Mouse (Mus musculus): ENCODE data around the gene Helz.
"Not testable (repeated sequence)": the region's sequence is repeated elsewhere in the genome, so short reads cannot be mapped to it uniquely, and the experiment has no call there.

Helz gene

GRCm38 (mm10) chr11:107548204-107548975 lies 660 bp downstream of the Helz start:
- DNase-seq (ENCODE audit: low spot score), result no peak

GRCm38 (mm10) chr11:107559874-107560273 lies 12.1 kb downstream of the Helz start:
- no peak for DNase-seq (ENCODE audit: low spot score)

- DNase-seq (ENCODE audit: low spot score), result no peak
Measured at GRCm38 (mm10) chr11:107567431-107567830, 19.7 kb downstream of the Helz start.

GRCm38 (mm10) chr11:107568466-107568995 lies 20.8 kb downstream of the Helz start:
- no peak for DNase-seq (ENCODE audit: low spot score)

GRCm38 (mm10) chr11:107570891-107571290 lies 23.2 kb downstream of the Helz start:
- DNase-seq (ENCODE audit: low spot score), result not testable (repeated sequence)

GRCm38 (mm10) chr11:107571318-107571717 lies 23.6 kb downstream of the Helz start:
- no peak for DNase-seq (ENCODE audit: low spot score)

GRCm38 (mm10) chr11:107572551-107572950 lies 24.8 kb downstream of the Helz start:
- DNase-seq (ENCODE audit: low spot score), result no peak

DNA sequence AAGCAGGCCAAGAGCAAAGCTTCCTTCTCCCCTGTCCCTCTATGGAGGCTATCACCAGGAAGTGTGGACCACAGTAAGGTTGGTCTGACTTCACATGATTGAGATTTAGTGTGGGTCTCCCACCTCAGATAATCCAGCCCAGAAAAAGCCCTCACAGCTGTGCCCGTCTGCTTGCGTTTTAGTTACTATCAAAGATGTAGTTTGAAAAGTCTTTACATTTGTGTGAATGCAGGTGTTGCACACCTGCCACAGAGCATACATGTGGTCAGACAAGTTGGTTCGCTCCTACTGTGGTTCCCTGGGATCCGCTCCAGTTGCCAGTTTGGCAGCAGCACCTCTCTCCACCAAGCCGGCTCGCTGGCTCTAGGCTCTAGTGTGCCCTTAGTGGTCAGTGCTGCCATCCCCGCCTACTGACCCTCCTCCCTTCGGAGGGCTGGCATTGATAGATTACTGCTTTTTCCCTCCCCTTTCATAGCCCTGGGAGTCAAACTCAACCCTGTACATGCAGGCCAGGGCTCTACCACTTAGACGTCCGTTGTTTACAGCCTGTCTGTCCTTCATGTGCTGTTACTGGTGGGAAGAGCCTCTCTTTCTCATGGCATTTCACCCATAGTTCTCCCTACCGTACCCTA lies 25.4 kb downstream of the Helz start:
- no peak for DNase-seq (ENCODE audit: low spot score)

DNA sequence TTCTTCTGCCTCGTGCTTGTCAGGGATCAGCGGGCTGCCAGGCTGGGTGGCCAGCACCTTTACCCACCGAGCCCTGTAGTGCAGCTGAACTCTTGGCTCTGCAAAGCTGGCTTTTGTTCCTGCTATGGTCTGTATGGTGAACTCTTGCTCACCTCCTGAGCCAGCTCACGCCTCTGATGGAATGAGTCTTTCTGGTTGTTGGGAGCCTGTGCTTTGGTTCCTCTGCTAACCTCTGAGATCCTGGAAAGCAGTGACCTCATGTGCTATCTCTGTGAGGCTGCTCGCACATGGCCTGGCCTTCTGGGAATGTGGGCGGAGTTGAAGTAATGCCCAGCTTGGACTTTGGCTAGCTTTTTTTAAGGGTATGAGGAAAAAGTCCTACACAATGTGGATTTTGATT lies 26.1 kb downstream of the Helz start:
- no peak for DNase-seq (ENCODE audit: low spot score)

DNA sequence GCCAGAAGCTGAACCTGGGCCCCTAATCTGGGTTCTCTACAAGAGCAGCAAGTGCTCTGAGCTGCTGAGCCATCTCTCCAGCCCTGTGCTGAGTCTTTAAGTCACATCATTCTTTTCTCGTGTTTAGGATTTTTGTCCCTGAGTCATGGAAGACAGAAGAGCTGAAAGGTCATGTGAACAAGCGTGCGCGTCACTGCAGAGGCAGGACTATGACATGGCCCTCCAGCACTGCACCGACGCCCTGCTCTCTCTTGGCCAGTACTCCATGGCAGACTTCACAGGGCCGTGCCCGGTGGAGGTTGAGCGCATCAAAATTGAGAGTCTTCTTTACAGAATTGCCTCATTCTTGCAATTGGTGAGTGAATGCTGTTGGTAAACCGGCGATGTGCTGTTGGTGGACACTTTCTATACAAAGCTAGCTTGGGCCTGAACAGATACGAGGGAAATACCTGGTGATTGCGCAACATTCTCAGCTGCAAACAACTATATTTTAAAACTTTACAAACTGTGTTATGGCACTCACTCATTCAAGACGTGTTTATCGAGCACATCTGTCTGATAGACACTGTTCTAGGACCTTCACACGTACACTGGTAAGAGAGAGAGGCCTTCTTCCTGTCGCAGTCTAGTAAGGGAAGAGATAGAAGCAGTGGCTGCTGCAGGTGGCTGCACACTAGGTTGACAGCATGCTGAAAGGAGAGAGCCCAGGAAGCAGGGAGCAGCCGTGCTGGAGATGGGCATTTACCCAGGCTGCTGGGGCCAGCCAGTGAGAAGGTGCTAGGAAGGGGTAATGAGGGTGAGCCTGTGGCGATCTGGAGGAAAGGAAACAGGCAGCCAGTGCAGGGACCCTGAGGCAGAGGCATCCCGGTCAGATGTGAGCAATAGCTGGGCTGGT lies 27.3 kb downstream of the Helz start:
- no peak for DNase-seq (ENCODE audit: low spot score)

DNA sequence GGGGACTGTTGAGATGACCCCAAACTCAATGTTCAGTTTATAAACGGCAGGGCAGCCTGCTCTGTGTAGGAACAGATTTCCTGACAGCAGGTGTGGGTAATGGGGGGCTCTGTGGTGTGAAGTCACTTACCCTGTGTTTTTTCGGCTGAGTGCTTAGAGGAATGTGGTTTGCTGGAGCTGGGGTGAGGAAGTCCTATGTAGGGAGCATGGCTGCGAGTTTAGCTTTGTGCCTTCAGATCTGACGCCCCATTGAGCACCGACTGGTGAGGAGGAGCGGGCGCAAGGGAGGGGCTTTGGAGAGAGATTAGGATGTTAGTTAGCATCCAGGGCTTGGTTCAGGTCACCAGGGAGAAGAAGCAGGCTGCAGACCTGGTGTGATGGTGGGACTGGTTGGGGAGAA lies 28.5 kb downstream of the Helz start:
- no peak for DNase-seq (ENCODE audit: low spot score)

DNA sequence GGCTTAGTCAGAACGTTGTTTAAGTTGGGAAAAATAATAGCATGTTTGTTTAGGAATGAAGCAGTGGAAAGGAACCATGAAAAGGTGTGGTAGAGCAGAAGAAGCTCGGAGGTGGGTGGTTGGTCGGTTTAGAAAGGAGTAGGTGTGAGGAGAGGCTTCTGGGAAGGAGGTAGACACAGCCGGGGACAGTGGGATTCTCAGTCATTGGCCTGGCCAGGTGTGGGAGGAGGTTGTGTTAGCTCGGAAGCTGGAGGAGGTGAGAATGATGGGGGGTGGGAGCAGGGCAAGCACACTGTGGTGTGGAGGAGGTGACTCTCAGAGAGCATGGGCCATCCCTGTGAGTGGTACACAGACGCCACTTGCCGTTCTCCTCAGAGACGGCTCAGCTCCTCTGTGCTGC lies 29.7 kb downstream of the Helz start:
- no peak for DNase-seq (ENCODE audit: low spot score)

DNA sequence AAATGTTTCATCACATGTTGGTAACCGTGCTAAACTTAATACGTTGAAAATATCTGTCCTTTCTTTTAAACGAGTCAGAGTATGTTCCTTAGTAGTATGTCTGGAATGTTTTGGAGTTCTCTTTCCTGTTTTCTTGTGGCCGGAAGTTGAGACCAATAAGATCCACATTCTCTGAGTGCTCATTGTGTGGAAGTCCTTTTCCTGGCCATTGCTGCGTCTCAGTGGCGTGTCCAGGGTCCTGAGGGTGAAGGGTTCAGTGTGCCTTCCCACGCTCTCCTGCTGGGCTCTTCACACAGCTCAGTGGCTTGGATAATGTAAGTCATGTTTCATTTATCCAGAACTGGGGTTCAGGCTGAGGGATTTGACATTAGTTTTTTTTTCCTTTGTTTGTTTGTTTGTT lies 30.5 kb downstream of the Helz start:
- no peak for DNase-seq (ENCODE audit: low spot score)

DNA sequence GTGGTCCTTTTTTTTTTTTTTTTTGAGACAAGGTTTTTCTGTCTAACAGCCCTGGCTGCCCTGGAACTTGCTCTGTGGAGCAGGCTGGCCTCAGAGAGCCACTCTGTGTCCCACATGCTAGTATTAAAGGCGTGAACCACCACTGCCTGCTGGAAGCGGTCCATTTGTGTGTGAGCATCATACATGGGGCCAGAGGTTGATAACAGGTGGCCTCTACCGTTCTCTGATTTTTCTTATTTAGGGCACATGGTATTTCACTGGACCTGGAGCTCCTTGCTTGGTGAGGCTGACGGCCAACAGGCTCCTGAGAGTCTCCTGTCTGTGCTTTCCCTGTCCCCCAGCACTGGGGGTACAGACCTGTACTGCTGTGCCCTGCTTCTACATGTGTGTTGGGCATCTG lies 33.1 kb downstream of the Helz start:
- DNase-seq (ENCODE audit: low spot score), result no peak

DNA sequence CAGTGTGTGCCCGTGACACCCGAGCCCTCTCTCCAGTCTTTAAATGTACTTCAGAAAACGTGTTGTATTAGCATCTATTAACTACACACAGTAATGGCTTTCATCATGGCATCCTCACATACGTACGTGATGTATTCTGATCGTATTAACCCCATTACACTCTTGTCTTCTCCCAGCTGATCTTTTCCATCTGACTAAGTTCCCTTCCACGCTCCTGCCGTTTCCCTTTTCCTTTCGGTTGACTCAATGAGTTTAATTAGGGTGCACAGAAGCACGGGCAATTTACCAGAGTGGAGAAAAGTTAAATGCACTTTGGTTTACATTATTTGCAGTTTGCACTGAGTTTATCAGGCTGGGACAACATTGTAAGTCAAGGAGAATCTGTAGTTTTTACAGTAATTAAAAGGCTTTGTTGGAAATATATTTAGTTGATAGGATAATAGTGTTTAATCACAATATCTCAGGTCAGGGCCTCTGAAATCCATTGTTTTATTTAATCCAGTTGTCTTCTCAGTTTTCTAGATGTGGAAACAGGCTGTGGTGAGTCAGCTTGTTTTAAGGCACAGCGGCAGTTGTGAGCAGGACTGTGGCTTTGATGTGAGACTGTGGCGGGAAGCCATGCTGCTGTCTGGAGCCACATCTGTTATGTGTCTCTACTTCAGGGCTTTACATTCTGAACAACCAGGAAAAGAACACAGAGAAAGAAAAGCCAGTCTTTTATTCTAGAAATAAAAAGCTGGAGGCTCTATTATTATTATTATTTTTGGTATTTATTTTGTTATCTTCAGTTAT lies 37.1 kb downstream of the Helz start:
- DNase-seq (ENCODE audit: low spot score), result no peak

DNA sequence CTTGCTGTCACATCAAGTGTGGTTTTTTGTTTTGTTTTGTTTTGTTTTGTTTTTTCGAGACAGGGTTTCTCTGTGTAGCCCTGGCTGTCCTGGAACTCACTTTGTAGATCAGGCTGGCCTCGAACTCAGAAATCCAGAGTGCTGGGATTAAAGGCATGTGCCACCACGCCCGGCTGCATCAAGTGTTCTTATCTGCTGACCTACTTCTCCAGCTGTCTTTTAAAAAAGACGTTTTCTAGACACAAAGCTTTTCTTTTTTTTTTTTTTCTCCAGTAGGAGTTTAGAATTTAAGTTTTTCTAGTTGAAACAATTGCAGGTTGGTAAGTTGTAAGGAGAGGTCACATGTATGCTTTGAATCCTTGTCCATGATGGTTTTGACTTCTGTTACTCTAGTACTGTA lies 38.4 kb downstream of the Helz start:
- DNase-seq (ENCODE audit: low spot score), result not testable (repeated sequence)

DNA sequence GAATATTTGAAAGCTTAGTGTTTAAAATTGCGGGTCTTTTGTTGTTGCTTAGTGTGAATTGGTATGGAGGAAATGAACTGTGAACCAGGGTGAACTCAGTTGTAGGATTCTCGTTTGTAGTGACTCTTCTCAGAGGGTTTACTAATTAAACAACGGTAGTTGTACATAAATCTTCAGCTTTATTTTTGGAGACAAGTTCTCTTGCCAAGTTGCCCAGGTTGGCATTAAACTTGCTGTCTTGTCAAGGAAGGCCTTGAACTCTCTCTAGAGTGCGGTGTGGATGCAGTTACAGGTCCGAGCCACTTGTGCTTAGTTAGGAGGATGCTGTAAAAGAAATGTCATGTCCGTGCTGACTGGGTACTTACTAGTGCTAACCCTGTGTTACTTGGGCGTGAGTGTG lies 39.4 kb downstream of the Helz start:
- no peak for DNase-seq (ENCODE audit: low spot score)

- DNase-seq (ENCODE audit: low spot score), result no peak
Measured at GRCm38 (mm10) chr11:107592575-107592974, 44.8 kb downstream of the Helz start.

GRCm38 (mm10) chr11:107597381-107597780 lies 49.7 kb downstream of the Helz start:
- DNase-seq (ENCODE audit: low spot score), result no peak

- DNase-seq (ENCODE audit: low spot score), result no peak
Measured at GRCm38 (mm10) chr11:107605694-107606093, 58.0 kb downstream of the Helz start.

- DNase-seq (ENCODE audit: low spot score), result no peak
Measured at GRCm38 (mm10) chr11:107613906-107614305, 66.2 kb downstream of the Helz start.

- no peak for DNase-seq (ENCODE audit: low spot score)
Measured at GRCm38 (mm10) chr11:107615696-107616095, 68.0 kb downstream of the Helz start.

Measured in layer of hippocampus, adult 9-10 months (tissue).